Mouse (Mus musculus) left cerebral cortex, postnatal 14 days (tissue): Measurements from ENCODE around the gene Fanci. TPM values are rescaled to one million over a fixed set of nuclear protein-coding genes. Genes with fewer than 3 reads are reported as not detected.

Source experiments
- DNase-seq, 2 experiments: peaks; one replicate each; pipeline ENCODE4 v3.0.0; 2021 to 2022; ENCODE audit warnings: low spot score in 2 of 2, mixed read lengths in 1 of 2
- intact Hi-C: fragments of 180-260 bp; cut with DNase I; formaldehyde crosslinking; loops from one replicate; pipeline ENCODE4 v1.15.1; 2025
- total RNA-seq, 2 experiments: library from RNA; stranded (reverse); gene quantifications; 2 replicates each; pipeline ENCODE4 v1.2.3; 2021

The Fanci gene
- total RNA-seq, 2 experiments from 2014 or later = 0.51 to 0.91 TPM

GRCm38 (mm10) chr7:79493915-79494314 lies 102.2 kb downstream of the Fanci start:
- peak; percentile 73 to 79 for DNase-seq
- intact Hi-C loops = loop anchor here (10.0 kb wide), 1 partner anchor 231 kb away; no protein-coding TSS in a partner anchor

GRCm38 (mm10) chr7:79495988-79496815 lies 104.5 kb downstream of the Fanci start:
- intact Hi-C loops = loop anchor here (1.0 to 10.0 kb wide), 4 partner anchors 51 to 229 kb away; no protein-coding TSS in a partner anchor
- DNase-seq = peak; percentile 88 to 93

- intact Hi-C loops = loop anchor here (1.0 to 10.0 kb wide), 4 partner anchors 50 to 228 kb away; no protein-coding TSS in a partner anchor
These were observed 105.1 kb downstream of the Fanci start for GRCm38 (mm10) chr7:79496816-79497328.

GRCm38 (mm10) chr7:79497701-79498115 lies 106.0 kb downstream of the Fanci start:
- intact Hi-C loops = loop anchor here (2.0 to 10.0 kb wide), 3 partner anchors 49 to 227 kb away; no protein-coding TSS in a partner anchor
- DNase-seq = peak in 1 of 2 experiments; percentile 56

More at GRCm38 (mm10) chr7:79496816-79497328, 105.1 kb downstream of the Fanci start:
- no peak for DNase-seq

GRCm38 (mm10) chr7:79498356-79498755 lies 106.6 kb downstream of the Fanci start:
- no peak for DNase-seq
- intact Hi-C loops = loop anchor here (5.0 to 10.0 kb wide), 2 partner anchors 159 to 226 kb away; no protein-coding TSS in a partner anchor

GRCm38 (mm10) chr7:79498965-79499595 lies 107.4 kb downstream of the Fanci start:
- intact Hi-C loops = loop anchor here (5.0 to 10.0 kb wide), 2 partner anchors 158 to 226 kb away; no protein-coding TSS in a partner anchor

More at GRCm38 (mm10) chr7:79498965-79499595, 107.4 kb downstream of the Fanci start:
- peak in 1 of 2 experiments; percentile 28 for DNase-seq

Other genes starting within 250 kb of the Fanci start
- gene Mfge8, start 242.9 kb upstream of the Fanci start, total RNA-seq = 100 to 1,000 TPM; 144 to 165 TPM
- gene Abhd2, start 118.7 kb upstream of the Fanci start, total RNA-seq = 100 to 1,000 TPM; 125 to 135 TPM
- gene Rlbp1, start 4.9 kb upstream of the Fanci start, total RNA-seq = 10 to 100 TPM; 23.4 to 24.3 TPM
- gene Polg, start 74.4 kb downstream of the Fanci start, total RNA-seq = 10 to 100 TPM; 84.3 to 90.1 TPM
- gene Rhcg, start 225.7 kb downstream of the Fanci start, total RNA-seq = 1 to 10 TPM; 1.7 to 3.0 TPM